Mouse (Mus musculus): Measurements from ENCODE around the gene Ssc4d.
A peak's percentile ranks its signal among the peaks of the same experiment; 100 is the strongest.

Ssc4d gene

DNA sequence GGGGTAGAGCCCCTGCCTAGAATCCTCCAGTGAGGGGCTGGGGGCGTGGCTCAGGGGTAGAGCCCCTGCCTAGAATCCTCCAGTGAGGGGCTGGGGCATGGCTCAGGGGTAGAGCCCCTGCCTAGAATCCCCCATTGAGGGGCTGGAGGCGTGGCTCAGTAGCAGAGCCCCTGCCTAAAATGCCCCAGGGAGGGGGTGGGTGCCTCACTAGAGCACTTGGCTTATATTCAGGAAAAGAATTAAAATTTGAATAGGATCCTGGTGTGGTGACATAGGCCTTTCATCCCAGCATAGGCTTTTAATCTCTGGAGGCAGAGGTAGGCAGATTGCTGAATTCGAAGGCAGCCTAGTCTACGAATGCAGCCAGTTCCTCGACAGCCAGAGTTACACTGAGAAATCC, 5.0 kb upstream of the Ssc4d start:
- no peak for DNase-seq (ENCODE audit: extremely low read depth, low read depth)

DNA sequence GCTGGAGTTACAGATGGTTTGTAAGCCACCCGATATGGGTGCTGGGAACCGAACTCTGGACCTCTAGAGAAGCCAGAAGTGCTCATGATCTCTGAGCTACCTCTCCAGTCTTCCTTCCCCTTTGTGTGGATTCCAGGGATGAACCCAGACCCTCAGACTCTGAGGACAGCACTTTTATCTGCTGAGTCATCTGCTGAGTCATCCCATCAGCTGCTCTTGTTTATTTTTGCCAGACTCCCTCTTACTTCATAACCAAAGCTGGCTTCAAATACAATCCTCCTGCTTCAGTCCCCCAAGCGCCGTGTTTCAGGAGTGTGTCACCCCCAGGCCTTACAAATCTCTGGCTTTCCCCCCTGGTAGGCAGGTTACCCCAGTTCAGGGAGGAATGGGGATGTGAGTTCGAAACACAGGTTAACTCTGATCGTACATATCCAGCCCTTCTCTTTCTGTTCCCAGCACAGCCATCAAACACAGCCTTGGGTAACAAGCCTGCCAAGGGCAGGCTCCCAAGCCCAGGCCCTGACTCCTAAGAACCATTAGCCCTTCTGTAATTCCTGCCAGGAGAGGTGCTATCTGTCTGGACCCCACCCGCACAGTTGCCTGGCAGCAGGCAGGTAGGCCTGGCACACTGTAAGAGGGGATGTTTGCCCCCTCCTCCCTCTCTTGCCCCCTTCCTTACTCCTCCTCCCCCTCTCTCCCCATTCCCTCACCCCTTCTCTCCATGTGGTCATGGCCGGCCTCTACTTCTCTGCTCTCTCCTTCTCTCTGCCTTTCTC, 1.8 kb upstream of the Ssc4d start:
- DNase-seq (ENCODE audit: extremely low read depth, low read depth): no peak

DNA sequence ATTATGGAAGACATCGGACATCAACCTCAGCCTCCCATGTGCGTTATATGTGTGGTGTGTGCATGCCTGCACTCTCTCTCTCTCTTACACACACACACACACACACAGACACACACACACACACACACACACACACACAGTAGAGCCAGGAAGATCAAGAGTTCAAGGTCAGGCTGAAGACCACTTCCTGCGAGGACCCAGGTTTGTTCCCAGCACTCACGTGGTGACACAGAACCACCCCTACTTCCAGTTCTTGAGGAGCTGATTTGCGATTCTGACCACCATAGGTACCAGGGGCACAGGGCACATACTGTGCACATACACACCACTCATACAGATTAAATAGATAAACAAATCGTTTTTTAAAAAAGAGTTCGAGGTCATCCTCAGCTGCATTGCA, 2.5 kb downstream of the Ssc4d start:
- DNase-seq (ENCODE audit: extremely low read depth, low read depth): no peak

DNA sequence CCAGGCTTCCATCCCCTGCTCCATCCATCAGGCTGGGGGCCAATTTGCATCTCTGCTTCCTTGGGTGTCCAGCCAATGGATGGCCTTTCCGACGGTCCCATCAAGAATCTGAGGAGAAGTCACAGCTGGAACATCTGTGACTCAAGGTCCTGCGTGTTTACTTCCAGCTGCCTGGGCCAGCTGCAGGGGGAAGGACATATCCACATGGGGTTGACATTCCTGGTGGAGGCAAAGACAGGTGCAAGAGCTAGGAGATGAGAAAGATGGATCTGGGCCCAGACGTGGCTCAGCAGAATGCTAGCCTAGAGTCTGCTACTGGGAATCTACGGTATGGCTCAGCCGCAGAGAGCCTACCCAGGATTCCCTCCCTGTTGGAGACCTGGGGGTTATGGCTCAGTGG, 4.1 kb downstream of the Ssc4d start:
- no peak for DNase-seq (ENCODE audit: extremely low read depth, low read depth)

DNA sequence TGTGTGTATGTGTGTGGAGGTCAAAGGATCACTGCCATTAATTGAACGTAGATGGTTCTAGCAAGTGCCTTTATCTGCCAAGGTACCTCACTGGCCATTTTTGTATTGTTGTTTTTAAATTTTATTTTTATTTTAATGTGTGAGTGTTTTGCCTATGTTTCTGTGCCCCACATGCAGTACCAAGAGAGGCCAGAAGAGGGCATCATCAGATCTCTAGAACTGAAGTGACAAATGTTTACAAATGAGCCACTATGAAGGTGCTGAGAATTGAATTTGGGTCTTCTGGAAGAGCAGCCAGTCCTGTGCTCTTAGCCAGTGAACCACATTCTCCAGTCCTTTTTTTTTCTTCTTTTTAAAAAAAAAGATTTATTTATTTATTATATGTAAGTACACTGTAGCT, 5.5 kb downstream of the Ssc4d start:
- no peak for DNase-seq (ENCODE audit: extremely low read depth, low read depth)

DNA sequence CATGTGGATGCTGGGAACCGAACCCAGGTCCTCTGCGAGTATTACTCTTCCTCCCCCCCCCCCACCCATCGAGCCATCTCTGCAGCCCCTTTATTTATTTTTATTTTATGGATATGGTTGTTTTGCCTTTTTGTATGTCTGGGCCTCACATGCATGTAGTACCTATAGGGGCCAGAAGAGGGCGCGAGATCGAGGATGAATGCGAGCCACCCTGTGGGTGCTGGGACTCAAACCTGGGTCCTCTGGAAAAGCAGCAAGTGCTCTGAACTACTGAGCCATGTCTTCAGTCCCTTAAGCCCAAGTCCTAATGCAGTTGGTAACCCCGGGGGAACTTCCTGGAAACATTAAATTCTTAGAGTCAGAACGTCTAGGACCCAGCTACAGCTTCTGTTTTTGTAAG, 7.5 kb downstream of the Ssc4d start:
- no peak for DNase-seq (ENCODE audit: extremely low read depth, low read depth)

DNA sequence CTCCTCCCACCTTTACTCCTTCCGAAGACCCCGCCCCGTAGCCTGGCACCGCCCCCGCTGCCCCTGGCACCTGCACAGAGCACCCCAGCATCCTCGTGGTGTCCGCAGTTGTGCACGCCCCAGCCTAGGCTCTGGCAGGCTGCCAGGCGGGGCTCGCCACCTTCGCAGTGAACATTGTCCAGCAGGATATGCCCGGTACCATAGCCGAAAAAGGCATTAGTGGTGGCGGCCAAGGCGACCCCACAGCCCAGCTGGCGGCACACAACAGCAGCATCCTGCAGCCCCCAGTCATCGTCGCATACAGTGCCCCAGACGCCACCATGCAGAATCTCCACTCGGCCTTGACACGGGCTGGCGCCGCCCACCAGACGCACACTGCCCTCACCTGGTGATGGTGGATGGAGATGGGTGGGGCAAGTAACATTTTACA, 8.8 kb downstream of the Ssc4d start:
- no peak for DNase-seq (ENCODE audit: extremely low read depth, low read depth)

DNA sequence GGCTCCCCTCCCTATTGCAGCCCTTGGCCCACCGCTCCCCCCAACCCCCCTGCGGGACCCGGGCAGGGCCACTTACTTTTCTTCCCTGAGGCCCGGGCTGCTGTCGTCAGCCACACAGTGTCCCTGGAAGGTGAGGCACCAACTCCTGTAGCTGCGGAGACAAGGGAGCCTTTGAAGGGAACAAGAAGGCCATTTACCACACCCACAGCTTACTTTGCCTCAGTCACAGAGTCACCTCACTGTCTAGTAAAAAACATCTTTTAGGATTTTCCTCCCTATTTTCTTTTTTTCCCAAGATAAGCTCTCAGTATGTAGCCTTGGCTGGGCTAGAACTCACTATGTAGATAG, 11.1 kb downstream of the Ssc4d start:
- DNase-seq (ENCODE audit: extremely low read depth, low read depth): no peak

DNA sequence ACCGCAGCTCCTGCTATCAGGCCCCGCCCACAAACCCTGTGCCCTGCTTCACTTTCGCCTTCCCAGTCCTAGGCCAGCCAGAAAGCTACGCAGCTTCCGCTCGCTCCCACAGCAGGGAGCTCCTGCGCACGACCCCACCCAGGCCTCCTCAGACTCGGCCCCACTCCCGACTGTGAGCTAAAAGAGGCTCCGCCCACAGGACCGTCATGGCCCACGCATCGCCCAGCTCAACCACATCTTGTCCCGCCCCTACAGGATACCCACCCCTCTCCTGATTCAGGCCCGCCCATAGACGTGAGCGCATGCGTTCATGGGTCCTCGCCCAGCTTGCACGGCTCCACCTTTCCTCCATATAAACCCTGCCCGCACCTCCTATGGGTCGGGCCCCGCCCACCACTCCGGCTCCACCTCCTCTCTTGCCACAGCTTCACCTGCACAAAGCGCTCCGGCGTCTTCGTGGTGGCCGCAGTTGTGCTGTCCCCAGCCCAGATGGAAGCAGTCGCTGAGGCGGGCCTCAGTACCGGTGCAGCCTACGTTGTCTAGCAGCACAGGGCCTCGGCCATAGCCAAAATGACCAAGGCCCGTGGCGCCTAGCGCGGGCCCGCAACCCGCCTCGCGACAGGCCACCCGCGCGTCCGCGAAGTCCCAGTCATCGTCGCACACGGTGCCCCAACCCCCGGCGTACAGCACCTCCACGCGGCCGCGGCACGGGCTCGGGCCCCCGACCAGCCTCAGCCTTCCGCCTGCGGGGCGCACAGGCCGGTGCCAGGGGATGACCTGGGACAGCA, 11.6 kb downstream of the Ssc4d start:
- DNase-seq (ENCODE audit: extremely low read depth, low read depth): peak; percentile 95

DNA sequence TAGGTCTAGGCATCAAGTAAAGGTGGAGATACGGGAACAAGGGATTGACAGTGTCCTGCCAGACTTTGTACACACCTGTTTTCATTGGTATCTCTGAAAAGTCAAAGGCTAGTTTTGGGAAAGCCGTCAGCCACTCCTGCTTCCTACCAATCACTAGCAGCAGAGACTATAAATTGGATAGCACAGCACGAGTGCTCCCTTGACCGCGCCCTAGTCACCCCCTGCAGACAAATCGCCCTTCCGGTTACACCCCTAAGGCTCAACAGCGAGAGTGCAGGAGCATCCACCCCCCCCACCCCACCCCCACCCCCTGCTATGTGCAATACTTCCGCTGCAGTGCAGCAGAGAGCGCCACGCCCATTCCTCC, 12.2 kb downstream of the Ssc4d start:
- DNase-seq (ENCODE audit: extremely low read depth, low read depth): no peak

DNA sequence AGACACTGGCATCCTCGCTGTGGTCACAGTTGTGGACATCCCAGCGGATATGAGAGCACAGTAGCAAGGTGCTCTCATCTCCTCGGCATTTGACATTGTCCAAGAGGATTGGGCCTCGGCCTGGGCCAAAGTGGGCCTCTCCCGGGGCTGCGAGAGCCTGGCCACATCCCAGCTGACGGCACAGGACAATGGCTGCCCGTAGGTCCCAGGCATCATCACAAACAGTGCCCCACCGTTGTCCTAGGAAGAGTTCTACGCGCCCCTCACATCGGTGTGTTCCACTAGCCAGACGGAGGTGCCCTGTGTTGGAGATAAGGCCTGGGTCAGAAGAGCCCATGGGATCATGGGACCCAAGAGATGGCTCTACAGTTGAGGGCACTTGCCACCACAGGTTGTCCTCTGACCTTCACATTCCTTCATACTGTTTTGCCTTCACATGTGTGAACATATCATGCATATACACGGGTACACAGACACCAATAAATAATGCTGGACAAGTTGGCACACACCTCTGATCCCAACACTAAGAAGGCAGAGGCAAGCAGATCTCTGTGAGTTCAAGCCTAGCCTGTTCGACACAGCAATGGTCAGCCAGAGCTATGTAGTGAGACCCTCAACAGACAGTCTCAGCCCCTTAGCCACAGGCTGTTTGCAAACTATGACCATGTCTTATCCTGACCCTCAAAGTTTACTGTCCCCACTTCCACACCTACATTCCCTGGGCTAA, 13.3 kb downstream of the Ssc4d start:
- DNase-seq (ENCODE audit: extremely low read depth, low read depth): no peak

DNA sequence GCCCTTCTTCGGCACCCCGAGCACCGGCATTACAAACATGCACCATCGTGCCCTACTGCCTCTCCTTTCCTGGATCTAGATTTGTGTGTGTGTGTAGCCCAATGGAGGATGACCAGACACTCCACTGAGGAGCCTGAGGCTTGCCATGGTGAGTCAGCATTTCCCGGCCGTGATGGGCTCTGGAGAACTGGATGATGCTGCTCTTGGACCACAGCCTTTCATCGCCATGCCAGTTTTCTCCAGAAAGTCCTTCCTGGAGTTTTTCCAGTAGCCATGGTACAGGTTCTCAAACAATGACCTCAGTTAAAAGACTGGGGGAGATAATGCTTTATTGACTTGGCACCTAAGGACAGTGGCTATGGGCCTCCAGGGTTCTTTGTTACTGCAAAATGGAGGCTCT, 14.4 kb downstream of the Ssc4d start:
- DNase-seq (ENCODE audit: extremely low read depth, low read depth): no peak

DNA sequence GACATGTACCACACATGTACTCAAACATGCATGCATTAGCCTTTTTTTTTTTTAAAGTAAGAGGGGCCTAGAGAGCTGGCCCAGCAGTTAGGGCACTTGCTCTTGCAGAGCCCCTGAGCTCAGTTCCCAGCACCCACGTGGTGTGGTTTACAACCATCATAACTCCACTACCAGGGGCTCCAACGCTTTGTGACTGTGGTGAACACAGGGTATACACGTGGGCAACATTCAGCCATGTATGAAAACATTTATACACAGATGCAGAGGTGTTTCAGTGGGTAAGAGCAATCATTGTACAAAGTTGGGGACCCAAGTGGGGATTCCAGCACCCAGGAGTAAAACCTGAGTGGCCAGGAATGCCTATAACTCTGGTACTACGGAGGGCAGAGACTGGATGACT, 16.0 kb downstream of the Ssc4d start:
- DNase-seq (ENCODE audit: extremely low read depth, low read depth): no peak

DNA sequence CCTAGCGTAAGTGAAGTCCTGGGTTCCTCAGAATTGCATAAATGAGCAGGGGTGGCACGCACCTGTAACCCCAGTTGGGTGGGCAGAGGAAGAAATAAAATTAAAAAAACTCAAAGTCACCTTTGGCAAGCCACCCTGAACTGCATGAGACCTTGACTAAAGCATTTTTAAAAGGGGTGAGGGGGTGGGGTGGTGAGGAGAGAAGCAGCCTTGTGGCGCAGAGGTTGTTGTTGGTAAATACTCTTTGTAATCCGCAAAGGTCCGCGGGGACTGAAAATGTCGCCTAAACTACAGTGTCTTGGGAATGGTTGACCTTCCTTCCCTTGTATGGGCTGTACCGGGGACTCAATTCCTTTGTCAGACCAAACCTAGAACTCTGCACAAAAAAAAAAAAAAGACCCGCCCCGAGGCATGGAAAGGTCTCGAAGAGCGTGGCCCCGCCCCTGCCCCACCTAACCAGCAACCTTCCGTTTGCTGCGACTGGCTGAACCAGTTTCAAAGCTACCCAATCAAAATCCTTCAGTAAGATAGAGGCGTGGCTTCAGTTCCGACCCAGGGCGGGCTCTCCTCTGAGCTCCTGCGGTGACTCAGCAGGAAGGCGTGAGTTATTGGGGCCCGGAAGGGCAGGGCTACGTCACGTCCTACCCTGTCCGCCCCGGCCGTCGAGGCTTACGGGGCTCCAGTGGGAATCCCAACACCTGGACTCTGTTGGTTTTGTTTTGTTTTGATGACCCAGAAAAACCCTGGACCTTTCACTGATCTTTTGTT, 16.9 kb downstream of the Ssc4d start:
- DNase-seq (ENCODE audit: extremely low read depth, low read depth): peak; percentile 98

DNA sequence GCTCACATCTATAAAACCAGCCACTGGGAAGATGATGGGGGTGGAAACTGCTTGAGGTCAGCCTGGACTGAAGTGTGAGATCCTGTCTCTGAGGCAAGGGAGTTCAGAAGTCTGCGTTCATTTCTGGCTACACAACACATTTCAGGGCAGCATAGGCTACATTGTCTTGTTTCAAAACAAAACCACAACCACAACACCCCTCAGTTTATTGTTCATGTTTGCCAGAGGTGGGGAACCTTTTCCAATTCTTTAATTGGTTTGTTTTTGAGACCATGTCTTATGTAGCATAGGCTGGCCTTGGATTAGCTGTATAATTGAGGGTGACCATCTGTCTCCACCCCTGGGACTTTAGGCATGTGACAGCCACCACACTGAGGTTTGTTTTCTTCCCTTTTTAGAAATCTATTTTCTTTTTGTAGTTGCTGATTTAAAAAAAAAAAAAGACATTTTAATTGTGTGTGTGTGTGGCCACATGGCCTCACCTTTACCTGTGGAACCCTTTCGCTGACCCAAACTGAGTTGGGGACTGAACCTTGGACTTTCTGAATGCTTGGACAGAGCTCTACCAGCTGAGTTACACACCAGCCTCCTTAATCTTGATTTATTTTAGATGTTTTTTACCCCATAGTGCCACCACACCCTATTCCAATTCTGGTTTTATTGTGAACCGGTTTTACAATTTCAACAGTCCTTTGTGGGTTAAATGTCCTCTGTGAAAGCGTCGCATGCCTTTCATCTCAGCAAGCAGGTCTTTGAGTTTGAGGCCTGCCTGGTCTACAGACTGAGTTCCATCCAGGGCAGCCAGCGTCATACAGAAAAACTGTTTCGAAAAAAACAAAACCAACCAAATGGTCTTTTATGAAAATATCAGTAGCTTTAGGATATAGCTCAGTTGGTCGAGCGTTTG, 17.8 kb downstream of the Ssc4d start:
- no peak for DNase-seq (ENCODE audit: extremely low read depth, low read depth)

DNA sequence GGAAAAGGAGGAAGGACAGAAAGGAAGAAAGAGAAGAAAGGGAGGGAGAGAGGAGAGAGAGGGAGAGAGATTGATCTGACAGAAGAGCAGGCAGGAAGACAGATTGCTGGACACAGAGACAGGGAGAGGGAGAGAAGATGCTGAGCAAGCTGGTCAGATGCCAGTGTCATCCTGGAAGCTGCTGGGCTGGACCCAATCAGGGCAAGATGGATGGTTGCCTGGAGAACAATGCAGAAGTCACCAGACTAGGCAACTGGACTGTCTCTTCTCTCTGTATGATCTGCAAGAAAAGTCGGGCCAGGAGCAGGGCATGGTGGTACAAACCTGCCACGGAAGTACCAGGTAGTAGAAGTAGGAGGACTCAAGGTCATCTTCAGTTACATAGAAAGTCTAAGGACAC, 21.5 kb downstream of the Ssc4d start:
- DNase-seq (ENCODE audit: extremely low read depth, low read depth): no peak

DNA sequence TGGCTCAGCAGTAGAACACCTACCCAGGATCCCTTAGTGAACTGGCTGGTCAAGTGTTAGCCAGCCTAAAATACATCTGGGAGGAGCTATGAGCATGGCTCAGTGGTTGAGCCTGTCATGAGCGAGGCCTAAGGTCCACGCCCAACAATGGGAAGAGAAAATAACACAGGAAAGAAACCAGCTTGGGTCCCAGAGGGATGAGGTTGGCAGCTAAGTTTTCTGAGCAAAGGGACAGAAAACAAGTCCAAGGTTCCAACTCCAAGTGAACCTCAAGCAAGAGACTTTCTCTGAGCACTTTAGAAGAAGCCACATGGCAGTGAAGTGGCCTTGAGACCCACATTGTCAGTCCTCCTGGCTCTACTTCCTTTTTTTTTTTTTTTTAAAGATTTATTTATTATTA, 22.7 kb downstream of the Ssc4d start:
- no peak for DNase-seq (ENCODE audit: extremely low read depth, low read depth)

DNA sequence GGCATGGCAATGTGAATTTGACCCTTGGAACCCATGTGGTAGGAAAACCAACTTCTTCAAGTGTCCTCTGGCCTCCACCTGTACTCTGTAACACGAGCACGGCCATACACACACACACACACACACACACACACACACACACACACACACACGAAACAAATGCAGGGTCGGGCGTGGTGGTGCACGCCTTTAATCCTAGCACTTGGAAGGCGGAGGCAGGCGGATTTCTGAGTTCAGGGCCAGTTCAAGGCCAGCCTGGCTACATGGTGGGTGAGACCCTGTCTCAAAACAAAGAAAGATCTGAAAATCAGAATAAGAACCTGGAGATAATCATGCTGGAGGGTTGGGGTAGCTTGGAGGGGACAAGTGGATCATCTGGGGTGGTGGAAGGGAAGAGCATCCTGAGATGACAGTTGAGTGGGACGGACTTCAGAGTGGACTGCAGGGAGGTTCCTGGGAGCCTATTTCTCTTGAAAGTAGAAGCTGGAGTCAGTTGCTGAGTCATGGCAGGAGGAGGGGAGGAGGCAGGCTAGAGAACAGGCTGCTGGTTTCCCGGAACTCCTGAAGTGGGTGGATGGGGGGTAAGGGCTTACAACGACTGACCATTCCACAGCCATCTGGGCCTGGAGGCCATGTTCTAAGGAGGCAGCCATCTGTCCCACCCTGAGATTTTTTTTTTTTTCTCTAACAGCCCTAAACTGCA, 23.5 kb downstream of the Ssc4d start:
- no peak for DNase-seq (ENCODE audit: extremely low read depth, low read depth)

DNA sequence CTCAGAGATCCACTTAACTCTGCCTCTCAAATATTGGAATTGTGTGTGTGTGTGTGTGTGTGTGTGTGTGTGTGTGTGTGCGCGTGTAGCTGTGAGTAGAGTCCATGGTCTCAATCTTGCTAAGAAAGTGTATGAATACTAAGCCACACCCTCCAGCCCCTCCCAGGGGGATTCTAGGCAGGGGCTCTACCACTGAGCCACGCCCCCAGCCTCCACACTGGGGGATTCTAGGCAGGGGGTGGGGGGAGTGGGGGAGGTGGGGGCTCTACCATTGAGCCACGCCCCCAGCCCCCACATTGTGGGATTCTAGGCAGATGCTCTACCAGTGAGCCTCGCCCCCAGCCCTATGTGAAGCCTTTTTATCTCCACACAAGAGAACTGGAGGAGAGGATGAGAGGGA, 27.7 kb downstream of the Ssc4d start:
- no peak for DNase-seq (ENCODE audit: extremely low read depth, low read depth)

DNA sequence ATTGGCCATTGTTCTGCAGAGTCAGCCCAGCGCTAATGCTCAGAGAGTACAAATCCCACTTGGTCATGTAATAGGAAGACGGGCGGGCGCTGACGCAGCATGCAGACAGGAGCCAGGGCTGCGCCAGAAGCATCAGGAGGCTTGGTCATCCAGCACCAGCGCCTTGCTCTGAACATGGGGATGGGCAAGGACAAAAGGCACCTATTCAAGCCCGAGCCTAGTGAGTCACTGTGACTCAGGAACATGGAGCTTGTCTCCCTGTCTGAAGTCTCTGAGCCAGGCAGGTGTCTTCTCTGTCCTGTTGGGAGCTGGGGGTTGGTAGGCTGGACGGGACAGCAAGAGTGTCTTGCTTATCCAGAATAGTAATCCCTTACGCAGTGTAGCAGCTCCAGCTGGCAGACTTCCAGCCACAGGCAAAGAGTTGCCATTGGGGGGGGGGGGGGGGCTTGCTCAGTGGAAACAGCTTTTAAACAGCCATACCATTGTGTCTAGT, 28.4 kb downstream of the Ssc4d start:
- DNase-seq (ENCODE audit: extremely low read depth, low read depth): no peak
